Mouse (Mus musculus) megakaryocyte, embryonic 14.5 days (primary cell): ENCODE results near the gene Gpr63. TPM values are rescaled to one million over a fixed set of nuclear protein-coding genes. Genes with fewer than 3 reads are reported as not detected.
"Not testable (repeated sequence)": the region's sequence is repeated elsewhere in the genome, so short reads cannot be mapped to it uniquely, and the experiment has no call there.

Experiments used
- H3K27me3 ChIP-seq: replicated peaks from 2 replicates; pipeline ENCODE3; 2012; ENCODE audit warnings: inconsistent platforms
- H3K36me3 ChIP-seq: replicated peaks from 2 replicates; pipeline ENCODE3; 2012; ENCODE audit warnings: low read length, inconsistent platforms, mixed read lengths
- H3K4me1 ChIP-seq: 2 replicates; pipeline ENCODE4 v1.6.1; 2012; ENCODE audit warnings: inconsistent platforms
- H3K4me3 ChIP-seq: replicated peaks from 2 replicates; pipeline ENCODE3; 2012; ENCODE audit warnings: moderate library complexity, mild to moderate bottlenecking, inconsistent platforms
- H3K9me3 ChIP-seq: 2 replicates; pipeline ENCODE4 v1.6.1; 2012; ENCODE audit warnings: inconsistent platforms
- FLI1 ChIP-seq: IDR thresholded peaks from 2 replicates; pipeline ENCODE4 v1.6.1; 2012; ENCODE audit warnings: low read length, inconsistent platforms, mixed read lengths
- GATA1 ChIP-seq: IDR thresholded peaks from 3 replicates; pipeline ENCODE4 v1.6.1; 2012; ENCODE audit warnings: mixed read lengths, low read length, inconsistent platforms, borderline replicate concordance
- polyA plus RNA-seq: library from polyadenylated mRNA; stranded (reverse); fragments of >175 nt; gene quantifications from 2 replicates; pipeline ENCODE4 v1.2.3, GENCODE M21; 2012; ENCODE audit warnings: low replicate concordance; ENCODE audit not compliant: insufficient read depth

Gene Gpr63
- polyA plus RNA-seq, 1 experiment: not detected

GRCm38 (mm10) chr4:25037260-25037659 lies 71.1 kb downstream of the Gpr63 start:
- Histone ChIP-seq H3K4me3 (no peak overlapping the region), H3K4me1 (no peaks in the 10 kb centered on the region), H3K27me3 (no peaks in the 10 kb centered on the region), H3K9me3 (0 out of 2 replicates have a peak, but pooled peaks cover 4% of the 10 kb centered on the region), H3K36me3 (no peaks in the 10 kb centered on the region)
- no peak for TF ChIP-seq GATA1
- no peak for TF ChIP-seq FLI1

DNA sequence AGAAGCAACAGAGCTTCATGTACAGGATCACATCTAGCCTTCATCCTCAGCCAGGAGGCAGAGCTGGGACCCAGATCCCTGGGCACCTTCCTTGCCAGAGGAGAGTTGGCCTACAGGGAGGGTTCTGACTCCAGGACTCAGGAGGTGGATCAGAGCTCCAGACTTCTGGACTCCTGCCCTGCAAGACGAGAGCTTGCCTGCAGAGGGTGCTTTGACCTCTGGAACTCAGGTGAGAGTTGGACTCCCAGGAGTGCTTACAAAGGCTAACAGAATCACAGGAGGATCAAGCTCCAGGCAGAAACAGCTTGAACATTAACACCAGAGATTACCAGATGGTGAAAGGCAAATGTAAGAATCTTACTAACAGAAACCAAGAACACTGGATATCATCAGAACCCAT lies 89.3 kb downstream of the Gpr63 start:
- H3K27me3 ChIP-seq, H3K4me1 ChIP-seq, H3K36me3 ChIP-seq, H3K4me3 ChIP-seq, H3K9me3 ChIP-seq: not testable (repeated sequence)

Other genes starting within 250 kb of the Gpr63 start
- 0.07 and 4.4 TPM in 2 replicates for gene Klhl32, start 115.3 kb upstream of the Gpr63 start, polyA plus RNA-seq
- 1.7 and 10.1 TPM in 2 replicates for gene Ndufaf4, start 68.3 kb upstream of the Gpr63 start, polyA plus RNA-seq